Mouse (Mus musculus): ENCODE measurements around the gene Parp2. TPM values are rescaled to one million over a fixed set of nuclear protein-coding genes. Genes with fewer than 3 reads are reported as not detected.
"Not testable (repeated sequence)": the region's sequence is repeated elsewhere in the genome, so short reads cannot be mapped to it uniquely, and the experiment has no call there.

Parp2 gene
- total RNA-seq, 2 experiments from 2014 or later = 14.0 to 20.2 TPM

- no peak for DNase-seq
These were observed 22.2 kb downstream of the Parp2 start for GRCm38 (mm10) chr14:50829878-50830277.

GRCm38 (mm10) chr14:50833964-50834363 lies 26.3 kb downstream of the Parp2 start:
- no peak for DNase-seq

- no peak for DNase-seq
These were observed 26.8 kb downstream of the Parp2 start for GRCm38 (mm10) chr14:50834435-50834834.

GRCm38 (mm10) chr14:50837236-50837635 lies 29.6 kb downstream of the Parp2 start:
- no peak for DNase-seq

- no peak for DNase-seq
These were observed 48.1 kb downstream of the Parp2 start for GRCm38 (mm10) chr14:50855788-50856187.

- DNase-seq = no peak
These were observed 55.0 kb downstream of the Parp2 start for GRCm38 (mm10) chr14:50862641-50863040.

- not testable (repeated sequence) for DNase-seq
These were observed 57.4 kb downstream of the Parp2 start for GRCm38 (mm10) chr14:50865005-50865404.

GRCm38 (mm10) chr14:50866966-50867365 lies 59.3 kb downstream of the Parp2 start:
- no peak for DNase-seq

- DNase-seq = no peak
These were observed 60.6 kb downstream of the Parp2 start for GRCm38 (mm10) chr14:50868211-50868610.

- DNase-seq = no peak
These were observed 61.0 kb downstream of the Parp2 start for GRCm38 (mm10) chr14:50868656-50869055.

- peak; percentile 69 for DNase-seq
These were observed 62.5 kb downstream of the Parp2 start, which contains the start of gene Tep1 for GRCm38 (mm10) chr14:50869889-50870804. TSS of gene Tep1 (minus strand) at chr14:50870560.

GRCm38 (mm10) chr14:50870805-50871143 lies 63.1 kb downstream of the Parp2 start:
- no peak for DNase-seq

Other genes with a start within 250 kb of the Parp2 start
- not detected for gene Olfr744, start 193.0 kb upstream of the Parp2 start, total RNA-seq (2021)
- gene Olfr745, start 168.5 kb upstream of the Parp2 start, total RNA-seq (2021) = not detected
- gene Olfr746, start 160.8 kb upstream of the Parp2 start, total RNA-seq (2021) = not detected
- not detected for gene Olfr747, start 114.6 kb upstream of the Parp2 start, total RNA-seq (2021)
- not detected for gene Olfr748, start 100.5 kb upstream of the Parp2 start, total RNA-seq (2021)
- not detected for gene Olfr749, start 62.7 kb upstream of the Parp2 start, total RNA-seq (2021)
- gene Ttc5, start 22.3 kb upstream of the Parp2 start, total RNA-seq (2021) = 10 to 100 TPM; 16.3 to 20.2 TPM
- not detected for gene Ccnb1ip1, start 109 bp upstream of the Parp2 start, total RNA-seq (2021)
- 10 to 100 TPM in 1 of 2 experiments, 1 to 10 TPM in 1; 9.6 to 11.1 TPM for gene Tep1, start 62.7 kb downstream of the Parp2 start, total RNA-seq (2021)
- 100 to 1,000 TPM in 1 of 2 experiments, 10 to 100 TPM in 1; 50.4 to 106 TPM for gene Klhl33, start 89.7 kb downstream of the Parp2 start, total RNA-seq (2021)
- 10 to 100 TPM; 45.2 to 48.4 TPM for gene Osgep, start 117.1 kb downstream of the Parp2 start, total RNA-seq (2021)
- 10 to 100 TPM; 42.7 to 46.1 TPM for gene Apex1, start 117.1 kb downstream of the Parp2 start, total RNA-seq (2021)
- 10 to 100 TPM; 16.4 to 20.3 TPM for gene Pip4p1, start 123.0 kb downstream of the Parp2 start, total RNA-seq (2021)
- 1 to 10 TPM; 6.1 to 7.8 TPM for gene Pnp, start 123.2 kb downstream of the Parp2 start, total RNA-seq (2021)
- 1 to 10 TPM; 5.8 to 6.7 TPM for gene Gm49342, start 136.7 kb downstream of the Parp2 start, total RNA-seq (2021)
- gene Pnp2, start 148.2 kb downstream of the Parp2 start, total RNA-seq (2021) = under 1 TPM; 0.52 to 0.56 TPM
- gene Rnase10, start 199.9 kb downstream of the Parp2 start, total RNA-seq (2021) = under 1 TPM in 1 of 2 experiments, not detected in 1; 0.23 TPM
- gene Rnase9, start 234.0 kb downstream of the Parp2 start, total RNA-seq (2021) = not detected
- not detected for gene Rnase11, start 242.3 kb downstream of the Parp2 start, total RNA-seq (2021)
- not detected for gene Rnase12, start 249.8 kb downstream of the Parp2 start, total RNA-seq (2021)